Mouse (Mus musculus) CD4-positive naive resting alpha-beta T cell, adult 57 days (primary cell): Measurements from ENCODE around the gene Ncl. TPM values are rescaled to one million over a fixed set of nuclear protein-coding genes. Genes with fewer than 3 reads are reported as not detected.

ENCODE experiments used
- total RNA-seq: library from RNA; stranded (reverse); gene quantifications from one replicate; pipeline ENCODE4 v1.2.4, GENCODE M21; 2023

Ncl gene
- total RNA-seq, result 539 TPM

GRCm38 (mm10) chr1:86358906-86359797 lies at the start of gene Ncl:
Gene Ncl, minus strand, starts transcription at chr1:86359400.

GRCm38 (mm10) chr1:86302532-86302931 lies 56.7 kb downstream of the Ncl start, which contains the start of gene B3gnt7:
Gene B3gnt7, plus strand, starts transcription at chr1:86302832.

Other genes starting within 250 kb of the Ncl start
- not detected for gene Htr2b, start 247.4 kb downstream of the Ncl start, total RNA-seq
- 1.8 TPM for gene Gm21972, start 225.8 kb downstream of the Ncl start, total RNA-seq
- gene Armc9, start 204.6 kb downstream of the Ncl start, total RNA-seq, result 10.6 TPM
- 0.56 TPM for gene B3gnt7, start 56.6 kb downstream of the Ncl start, total RNA-seq
- not detected for gene Nmur1, start 66.8 kb upstream of the Ncl start, total RNA-seq
- gene Tex44, start 66.9 kb upstream of the Ncl start, total RNA-seq, result not detected
- 1,479 TPM for gene Ptma, start 167.3 kb upstream of the Ncl start, total RNA-seq
- gene Pde6d, start 223.2 kb upstream of the Ncl start, total RNA-seq, result 12.8 TPM
- gene Cops7b, start 223.5 kb upstream of the Ncl start, total RNA-seq, result 11.4 TPM